Mouse (Mus musculus) cerebellum, adult (tissue): ENCODE data around the gene Cdk8.
A peak's percentile ranks its signal among the peaks of the same experiment; 100 is the strongest.
"Not testable (repeated sequence)": the region's sequence is repeated elsewhere in the genome, so short reads cannot be mapped to it uniquely, and the experiment has no call there.

ENCODE experiments used
- ATAC-seq: cut with Nextera tagmentation; 2 replicates; pipeline ENCODE4 v1.9.2; 2017; ENCODE audit warnings: mild to moderate bottlenecking, moderate library complexity, mixed read lengths; ENCODE audit not compliant: insufficient number of reproducible peaks, low FRiP score, low TSS enrichment

Cdk8 gene

GRCm38 (mm10) chr5:146230864-146231654, at the start of gene Cdk8:
Gene Cdk8, plus strand, starts transcription at chr5:146231230.
- peak; percentile 89 for ATAC-seq

GRCm38 (mm10) chr5:146185204-146185603, 45.8 kb upstream of the Cdk8 start, which contains the start of gene 1700001J03Rik:
Gene 1700001J03Rik, minus strand, starts transcription at chr5:146185304.
- ATAC-seq = not testable (repeated sequence)

GRCm38 (mm10) chr5:146187441-146187840, 43.6 kb upstream of the Cdk8 start:
- ATAC-seq = not testable (repeated sequence)

- ATAC-seq = no peak
Measured at GRCm38 (mm10) chr5:146188144-146188543, 42.9 kb upstream of the Cdk8 start.

GRCm38 (mm10) chr5:146188712-146189111, 42.3 kb upstream of the Cdk8 start:
- ATAC-seq = no peak

- ATAC-seq = 0 out of 2 replicates have a peak, but pooled peaks have one; percentile 12
Measured at GRCm38 (mm10) chr5:146190093-146190492, 40.9 kb upstream of the Cdk8 start.

- ATAC-seq = peak; percentile 91
Measured at GRCm38 (mm10) chr5:146190501-146191269, 40.3 kb upstream of the Cdk8 start.

- no peak for ATAC-seq
Measured at GRCm38 (mm10) chr5:146193360-146193759, 37.7 kb upstream of the Cdk8 start.

- no peak for ATAC-seq
Measured at GRCm38 (mm10) chr5:146199073-146199472, 32.0 kb upstream of the Cdk8 start.

GRCm38 (mm10) chr5:146199540-146199939, 31.5 kb upstream of the Cdk8 start:
- no peak for ATAC-seq

- ATAC-seq = no peak
Measured at GRCm38 (mm10) chr5:146200580-146200979, 30.4 kb upstream of the Cdk8 start.

- no peak for ATAC-seq
Measured at GRCm38 (mm10) chr5:146203921-146204320, 27.1 kb upstream of the Cdk8 start.

- ATAC-seq = no peak
Measured at GRCm38 (mm10) chr5:146205537-146205936, 25.5 kb upstream of the Cdk8 start.

GRCm38 (mm10) chr5:146220501-146220878, 10.5 kb upstream of the Cdk8 start:
- peak; percentile 17; the same call in 1 of the 2 replicates for ATAC-seq

- ATAC-seq = peak; percentile 100
Measured at GRCm38 (mm10) chr5:146220879-146221714, 9.9 kb upstream of the Cdk8 start, which contains the start of gene Rnf6. Gene Rnf6, minus strand, starts transcription at chr5:146221555.

- ATAC-seq = no peak
Measured at GRCm38 (mm10) chr5:146221722-146222121, 9.3 kb upstream of the Cdk8 start.

GRCm38 (mm10) chr5:146223786-146224185, 7.2 kb upstream of the Cdk8 start:
- no peak for ATAC-seq

GRCm38 (mm10) chr5:146227496-146227895, 3.5 kb upstream of the Cdk8 start:
- ATAC-seq = no peak

- no peak for ATAC-seq
Measured at GRCm38 (mm10) chr5:146229869-146230650, 970 bp upstream of the Cdk8 start.

GRCm38 (mm10) chr5:146231655-146231996, 596 bp downstream of the Cdk8 start:
- no peak for ATAC-seq
